Mouse (Mus musculus) testis, adult 2 months (tissue): ENCODE data around the gene Xcl1.

Experiments used
- CTCF ChIP-seq: fragments of 200-500 bp; IDR thresholded peaks from 2 replicates; pipeline ENCODE4 v1.5.1; 2012; ENCODE audit warnings: low read depth, mild to moderate bottlenecking, inconsistent platforms, low read length, moderate library complexity; ENCODE audit not compliant: control insufficient read depth, insufficient read depth, insufficient replicate concordance
- POLR2A ChIP-seq: fragments of 200-500 bp; IDR thresholded peaks from 2 replicates; pipeline ENCODE4 v1.6.1; 2012; ENCODE audit warnings: low read depth, mild to moderate bottlenecking, inconsistent platforms, low read length, moderate library complexity; ENCODE audit not compliant: control insufficient read depth

- TF ChIP-seq POLR2A (no peak), CTCF (no peak)
These were observed 30.9 kb upstream of the Xcl1 start for GRCm38 (mm10) chr1:164966095-164966698.
